Mouse (Mus musculus): ENCODE data around the gene Fam166a. TPM values are rescaled to one million over a fixed set of nuclear protein-coding genes. Genes with fewer than 3 reads are reported as not detected.

Gene Fam166a
- total RNA-seq, 2 experiments from 2014 or later, result not detected

DNA sequence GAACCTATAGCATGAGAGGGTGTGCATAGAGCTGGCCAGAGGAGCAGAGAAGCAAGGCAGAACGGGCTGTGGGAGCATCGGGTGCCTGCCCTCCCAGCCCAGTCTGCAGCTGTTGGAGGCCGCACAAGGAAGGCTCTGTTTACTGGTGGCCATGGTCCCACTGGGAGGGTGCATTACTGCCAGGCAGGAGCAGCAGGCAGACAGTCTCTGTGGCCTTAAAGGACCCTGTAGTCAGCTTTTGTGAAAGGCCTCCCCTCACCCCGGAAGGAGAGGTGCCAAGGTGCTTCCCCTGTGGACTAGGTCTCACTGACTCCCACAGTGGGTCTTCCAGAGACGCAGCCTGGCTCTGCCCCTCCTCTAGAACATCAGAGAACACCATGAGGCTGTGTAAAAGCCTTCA is 8.3 kb downstream of the Fam166a start:
- intact Hi-C loops (cut with DNase I), result no loop called here
- Histone ChIP-seq H3K27ac (peak overlapping the region; percentile 73), H3K4me3 (no peak overlapping the region)
- no peak for TF ChIP-seq CTCF (IDR thresholded peaks at IDR 0.05)
- peak in 1 of 2 experiments; percentile 51 for DNase-seq (ENCODE audit: extremely low spot score in 1 of 2, low spot score in 2 of 2)

DNA sequence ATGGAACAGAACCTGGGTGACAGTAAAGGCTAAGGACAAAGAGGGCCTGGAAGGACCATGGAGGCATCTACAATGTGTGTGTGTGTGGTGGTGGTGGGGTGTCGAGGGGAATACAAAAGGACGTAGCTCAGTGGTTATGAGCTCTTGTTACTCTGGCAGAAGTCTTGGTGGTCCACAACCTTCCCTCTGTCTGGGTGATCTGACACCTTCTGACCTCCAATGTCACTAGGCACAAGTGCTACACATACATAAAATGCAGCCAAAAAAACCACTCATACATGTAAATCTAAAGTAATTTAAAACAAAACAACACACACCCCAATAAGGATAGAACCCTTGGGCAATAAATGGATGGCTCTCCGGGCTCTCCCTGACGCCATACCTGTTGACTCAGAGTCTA is 8.9 kb downstream of the Fam166a start:
- peak overlapping the region; percentile 73 for H3K27ac ChIP-seq
- no peak overlapping the region for H3K4me3 ChIP-seq
- TF ChIP-seq CTCF (IDR thresholded peaks at IDR 0.05), result no peak
- intact Hi-C loops (cut with DNase I), result no loop called here
- no peak for DNase-seq (ENCODE audit: extremely low spot score in 1 of 2, low spot score in 2 of 2)

DNA sequence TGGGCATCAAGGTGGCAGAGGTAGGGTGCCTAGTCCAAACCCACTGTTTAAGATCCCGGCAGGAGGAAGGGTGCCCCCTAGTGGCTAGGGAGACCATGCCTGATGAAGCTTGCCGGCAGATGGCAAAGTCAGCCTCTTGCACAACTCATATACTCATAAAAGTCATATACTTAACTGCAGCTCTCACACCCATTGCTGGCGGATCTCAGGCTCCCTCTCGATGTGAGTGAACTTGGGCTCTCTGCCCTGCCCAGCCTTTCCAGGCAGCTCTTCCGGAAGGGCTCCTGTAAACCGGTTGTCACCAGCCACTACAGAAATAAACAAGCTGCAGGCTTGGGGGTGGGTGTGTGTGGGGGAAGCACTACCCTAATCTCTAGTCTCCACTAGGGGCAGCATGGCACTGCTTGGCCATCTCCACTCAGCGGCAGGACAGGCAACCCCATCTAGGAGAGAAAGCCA is 9.9 kb downstream of the Fam166a start:
- peak; percentile 77 to 82 for DNase-seq (ENCODE audit: extremely low spot score in 1 of 2, low spot score in 2 of 2)
- peak; percentile 73 for TF ChIP-seq CTCF (IDR thresholded peaks at IDR 0.05)
- peak overlapping the region; percentile 32 for H3K4me3 ChIP-seq
- H3K27ac ChIP-seq, result peak overlapping the region; percentile 82
- intact Hi-C loops (cut with DNase I), result loop anchor here (2.0 kb wide), 3 partner anchors 24 to 36 kb away; partner anchors contain the start of gene Tprn

GRCm38 (mm10) chr2:25228995-25229530 is 10.5 kb downstream of the Fam166a start:
- no peak for TF ChIP-seq CTCF (IDR thresholded peaks at IDR 0.05)
- Histone ChIP-seq H3K27ac (peak overlapping the region; percentile 82), H3K4me3 (no peak overlapping the region; the same call in 1 of the 2 replicates)
- intact Hi-C loops (cut with DNase I), result loop anchor here (2.0 kb wide), 3 partner anchors 24 to 36 kb away; partner anchors contain the start of gene Tprn
- DNase-seq (ENCODE audit: extremely low spot score in 1 of 2, low spot score in 2 of 2), result no peak

- H3K27ac ChIP-seq, result no peak overlapping the region
- no peak for TF ChIP-seq CTCF (IDR thresholded peaks at IDR 0.05)
- intact Hi-C loops (cut with DNase I), result loop anchor here (2.0 kb wide), 3 partner anchors 23 to 37 kb away; partner anchors contain the start of gene Tprn
- DNase-seq (ENCODE audit: extremely low spot score in 1 of 2, low spot score in 2 of 2), result no peak
- no peak overlapping the region for H3K4me3 ChIP-seq
Observed at GRCm38 (mm10) chr2:25229582-25229981, 11.0 kb downstream of the Fam166a start.

DNA sequence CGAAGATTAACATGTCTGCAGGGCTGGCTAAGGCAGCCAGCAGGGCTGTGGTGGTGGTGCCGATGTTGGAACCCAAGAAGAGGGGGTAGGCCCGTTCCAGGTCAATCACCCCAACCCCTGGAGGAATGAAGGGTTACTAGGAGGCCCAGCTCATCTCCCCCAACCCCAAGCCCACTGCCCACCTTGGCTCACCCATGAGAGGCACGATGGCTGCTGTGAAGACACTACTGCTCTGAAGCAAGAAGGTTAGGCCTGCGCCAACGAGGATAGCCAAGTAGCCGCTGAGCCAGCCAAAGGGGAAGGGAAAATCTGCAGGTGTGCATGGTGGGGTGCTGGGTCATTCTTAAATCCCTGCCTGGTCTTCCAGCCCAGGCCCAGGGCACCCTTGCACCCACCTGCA is 12.0 kb downstream of the Fam166a start:
- H3K4me3 ChIP-seq, result no peak overlapping the region
- H3K27ac ChIP-seq, result no peak overlapping the region
- no peak for TF ChIP-seq CTCF (IDR thresholded peaks at IDR 0.05)

DNA sequence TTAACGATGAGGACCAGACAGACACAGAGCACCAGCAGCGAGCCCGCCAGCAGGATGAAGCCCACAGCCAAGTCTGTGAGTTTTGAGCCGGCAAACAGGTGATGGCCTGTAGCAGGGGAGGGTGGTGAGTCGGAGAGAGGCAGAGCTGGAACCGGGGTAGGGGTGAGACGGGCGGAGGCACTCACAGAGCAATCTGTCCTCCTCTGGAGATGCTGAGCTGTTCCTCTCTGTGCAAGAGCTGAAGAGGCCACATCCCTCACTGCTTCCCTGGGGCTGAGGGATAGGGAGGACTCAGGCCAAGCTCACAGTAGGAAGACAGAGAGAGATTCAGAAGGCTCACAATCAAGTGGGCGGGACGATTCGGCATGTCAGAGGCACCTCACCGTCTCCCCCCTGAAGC is 12.5 kb downstream of the Fam166a start:
- H3K4me3 ChIP-seq, result no peak overlapping the region
- TF ChIP-seq CTCF (IDR thresholded peaks at IDR 0.05), result no peak
- intact Hi-C loops (cut with DNase I), result no loop called here
- DNase-seq (ENCODE audit: extremely low spot score in 1 of 2, low spot score in 2 of 2), result no peak
- no peak overlapping the region for H3K27ac ChIP-seq

More for the DNA sequence above, 12.0 kb downstream of the Fam166a start:
- DNase-seq (ENCODE audit: extremely low spot score in 1 of 2, low spot score in 2 of 2), result no peak
- intact Hi-C loops (cut with DNase I), result no loop called here

GRCm38 (mm10) chr2:25233421-25233820 is 14.9 kb downstream of the Fam166a start:
- TF ChIP-seq CTCF (IDR thresholded peaks at IDR 0.05), result no peak
- intact Hi-C loops (cut with DNase I), result no loop called here

DNA sequence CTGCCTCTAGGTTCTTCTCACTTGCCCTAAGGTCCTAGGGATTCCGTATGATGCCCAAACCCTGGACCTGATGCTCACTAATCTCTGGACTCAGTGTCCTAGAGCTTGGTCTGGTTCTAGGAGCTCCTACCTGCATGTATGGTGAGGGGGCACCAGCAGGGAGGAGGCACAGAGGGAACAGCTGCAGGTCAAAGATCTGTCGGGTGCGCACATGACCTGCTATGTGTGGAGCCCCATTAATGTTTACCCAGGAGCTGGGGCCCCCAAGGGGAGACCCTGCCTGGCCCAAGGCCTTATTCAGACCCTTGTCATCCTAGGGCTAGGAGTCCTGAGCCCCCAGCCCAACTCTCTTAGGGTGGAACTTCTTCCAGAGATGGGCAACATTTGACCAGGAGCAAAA is 15.5 kb downstream of the Fam166a start, which contains the start of gene Slc34a3:
Gene Slc34a3, minus strand, starts transcription at position 315 of the 400 bp plus-strand sequence.
- no peak for DNase-seq (ENCODE audit: extremely low spot score in 1 of 2, low spot score in 2 of 2)
- Histone ChIP-seq H3K27ac (no peak within 1 kb of the TSS), H3K4me3 (no peak within 1 kb of the TSS)
- intact Hi-C loops (cut with DNase I), result no loop called here
- no peak for TF ChIP-seq CTCF (IDR thresholded peaks at IDR 0.05)

More at GRCm38 (mm10) chr2:25233421-25233820, 14.9 kb downstream of the Fam166a start:
- Histone ChIP-seq H3K27ac (no peak overlapping the region), H3K4me3 (no peak overlapping the region)
- DNase-seq (ENCODE audit: extremely low spot score in 1 of 2, low spot score in 2 of 2), result no peak

DNA sequence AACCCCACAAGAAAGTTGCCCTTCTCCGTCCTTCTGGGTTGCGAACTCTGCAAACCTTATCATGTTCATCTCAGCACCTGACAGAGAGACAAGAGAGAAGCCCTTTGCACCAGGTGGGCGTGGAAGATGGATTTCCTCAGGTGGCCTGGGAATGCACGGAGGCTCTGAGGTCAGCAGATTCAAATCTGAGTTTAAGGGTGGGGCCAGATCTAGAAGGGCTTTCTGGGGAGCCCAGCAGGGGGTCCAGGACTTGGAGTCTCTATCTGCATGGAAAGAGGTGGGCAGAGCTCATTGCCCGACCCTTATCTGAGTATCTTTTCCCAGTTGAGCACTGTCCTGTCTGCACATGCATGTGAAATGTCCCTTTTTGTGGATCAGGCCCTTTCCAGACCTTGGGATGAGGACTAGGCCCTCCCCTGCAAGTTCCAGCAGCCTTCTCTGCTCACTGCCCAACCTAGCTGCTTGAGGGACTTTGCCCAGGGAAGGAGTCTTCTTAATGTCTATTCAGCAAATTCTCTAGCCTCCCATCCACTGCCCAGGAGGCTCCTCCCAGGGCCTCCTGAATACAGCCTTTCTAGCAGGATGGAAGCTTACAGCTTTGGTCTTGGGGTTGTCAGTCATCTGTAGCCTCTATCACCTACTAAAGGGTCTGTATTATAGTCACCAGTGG is 16.1 kb downstream of the Fam166a start:
- H3K27ac ChIP-seq, result no peak overlapping the region
- intact Hi-C loops (cut with DNase I), result no loop called here
- TF ChIP-seq CTCF (IDR thresholded peaks at IDR 0.05), result no peak
- no peak overlapping the region for H3K4me3 ChIP-seq
- no peak for DNase-seq (ENCODE audit: extremely low spot score in 1 of 2, low spot score in 2 of 2)

DNA sequence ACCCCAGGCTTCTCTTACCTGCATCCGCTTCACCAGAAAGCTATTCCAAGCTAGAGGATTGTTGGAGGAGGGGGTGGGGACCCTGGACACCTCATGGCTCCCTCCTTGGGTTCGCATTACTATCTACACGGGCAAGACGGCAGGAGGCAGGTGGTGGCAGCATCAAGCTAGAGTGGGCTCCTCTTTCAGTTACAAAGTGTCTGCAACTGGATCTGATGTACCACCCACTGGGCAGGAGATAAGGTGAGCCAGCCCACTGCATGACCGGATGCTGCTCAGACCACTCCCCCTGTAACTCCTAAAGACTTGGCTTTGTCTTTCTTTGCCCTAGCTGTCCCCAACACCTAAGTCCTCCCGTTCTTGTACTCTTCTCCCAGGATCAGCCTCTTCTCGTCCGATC is 18.1 kb downstream of the Fam166a start, which contains the start of gene Rnf224:
Gene Rnf224, minus strand, starts transcription at position 174 of the 400 bp plus-strand sequence.
- Histone ChIP-seq H3K27ac (no peak within 1 kb of the TSS), H3K4me3 (no peak within 1 kb of the TSS)
- TF ChIP-seq CTCF (IDR thresholded peaks at IDR 0.05), result no peak
- DNase-seq (ENCODE audit: extremely low spot score in 1 of 2, low spot score in 2 of 2), result no peak
- intact Hi-C loops (cut with DNase I), result no loop called here

DNA sequence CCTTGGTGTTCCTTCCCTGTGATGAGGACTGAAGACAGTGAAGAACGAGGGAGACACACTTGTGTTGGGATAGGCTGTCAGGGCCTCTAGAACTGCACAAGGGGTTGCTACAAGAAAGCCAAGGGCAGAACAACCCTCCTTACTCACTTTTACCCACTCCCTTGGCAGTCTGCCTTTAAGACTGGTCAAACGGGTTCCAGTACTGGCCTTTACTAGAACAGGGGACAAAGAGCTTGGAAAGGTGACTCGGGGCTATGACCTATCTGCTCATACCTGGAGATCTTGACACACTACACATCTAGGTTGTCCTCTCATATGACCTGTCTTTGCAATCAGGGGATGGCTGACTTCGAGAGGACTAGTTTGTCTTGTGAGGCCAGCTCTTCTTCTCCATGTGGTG is 19.0 kb downstream of the Fam166a start:
- no peak overlapping the region for H3K4me3 ChIP-seq
- intact Hi-C loops (cut with DNase I), result no loop called here
- no peak for DNase-seq (ENCODE audit: extremely low spot score in 1 of 2, low spot score in 2 of 2)
- H3K27ac ChIP-seq, result no peak overlapping the region
- TF ChIP-seq CTCF (IDR thresholded peaks at IDR 0.05), result no peak

Data from left cerebral cortex, adult 2 months (tissue).